Mouse (Mus musculus): ENCODE measurements around the gene Olfr1113. TPM values are rescaled to one million over a fixed set of nuclear protein-coding genes. Genes with fewer than 3 reads are reported as not detected.
"Not testable (repeated sequence)": the region's sequence is repeated elsewhere in the genome, so short reads cannot be mapped to it uniquely, and the experiment has no call there.

Olfr1113 gene
- total RNA-seq (2017): not detected in 2 replicates

DNA sequence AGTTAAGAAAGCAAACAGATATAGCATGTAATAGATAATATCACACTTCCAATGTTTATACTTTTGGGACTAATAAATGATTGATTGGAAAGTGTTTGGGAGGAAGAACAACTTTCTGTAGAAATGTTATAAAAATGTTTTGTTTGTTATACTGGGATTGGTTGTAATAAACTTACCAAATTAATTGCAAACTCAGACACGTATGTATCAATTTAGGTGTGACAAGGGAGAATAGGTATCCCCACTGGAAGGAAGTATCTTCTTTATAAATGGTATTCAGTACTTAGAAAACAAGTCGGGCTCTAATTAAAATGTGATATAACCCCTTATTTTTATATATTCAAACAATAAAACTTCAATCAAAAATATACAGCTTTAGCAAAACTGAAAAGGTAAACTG lies at the start of gene Olfr1113:
TSS of gene Olfr1113 (plus strand) at position 301 of the 400 bp plus-strand sequence.
- no peak for ATAC-seq (replicated peaks; ENCODE audit: low read depth, poor library complexity, severe bottlenecking)

GRCm38 (mm10) chr2:87167731-87168130 lies 41.0 kb upstream of the Olfr1113 start:
- not testable (repeated sequence) for ATAC-seq (replicated peaks; ENCODE audit: low read depth, poor library complexity, severe bottlenecking)

GRCm38 (mm10) chr2:87187498-87187897 lies 21.3 kb upstream of the Olfr1113 start, which contains the start of gene Olfr1112:
TSS of gene Olfr1112 (plus strand) at chr2:87187798.
- no peak for ATAC-seq (replicated peaks; ENCODE audit: low read depth, poor library complexity, severe bottlenecking)

DNA sequence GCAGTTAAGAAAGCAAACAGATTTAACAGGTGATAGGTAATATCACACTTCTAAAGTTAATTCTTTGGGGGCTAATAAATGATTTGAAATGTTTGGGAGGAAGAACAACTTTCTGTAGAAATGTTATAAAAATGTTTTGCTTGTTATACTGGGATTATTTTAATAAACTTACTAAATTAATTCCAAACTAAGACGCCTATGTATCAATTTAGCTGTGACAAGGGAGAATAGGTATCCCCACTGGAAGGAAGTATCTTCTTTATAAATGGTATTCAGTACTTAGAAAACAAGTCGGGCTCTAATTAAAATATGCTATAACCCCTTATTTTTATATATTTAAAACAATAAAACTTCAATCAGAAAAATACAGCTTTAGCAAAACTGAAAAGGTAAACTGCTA lies 38.9 kb downstream of the Olfr1113 start, which contains the start of gene Olfr1115:
TSS of gene Olfr1115 (plus strand) at position 301 of the 400 bp plus-strand sequence.
- ATAC-seq (replicated peaks; ENCODE audit: low read depth, poor library complexity, severe bottlenecking): no peak

Other genes with a start within 250 kb of the Olfr1113 start
- gene Olfr1099, start 248.3 kb upstream of the Olfr1113 start, total RNA-seq (2017): not detected in 2 replicates
- gene Olfr1100, start 229.0 kb upstream of the Olfr1113 start, total RNA-seq (2017): not detected in 2 replicates
- gene Olfr1101, start 217.7 kb upstream of the Olfr1113 start, total RNA-seq (2017): not detected in 2 replicates
- not detected in 2 replicates for gene Olfr1102, start 210.6 kb upstream of the Olfr1113 start, total RNA-seq (2017)
- not detected in 2 replicates for gene Olfr1104, start 181.9 kb upstream of the Olfr1113 start, total RNA-seq (2017)
- gene Olfr1105, start 172.4 kb upstream of the Olfr1113 start, total RNA-seq (2017): not detected in 2 replicates
- gene Olfr1106, start 156.7 kb upstream of the Olfr1113 start, total RNA-seq (2017): not detected in 2 replicates
- gene Olfr1107, start 133.2 kb upstream of the Olfr1113 start, total RNA-seq (2017): not detected in 2 replicates
- not detected in 2 replicates for gene Olfr1109, start 113.0 kb upstream of the Olfr1113 start, total RNA-seq (2017)
- not detected in 2 replicates for gene Olfr259, start 94.4 kb upstream of the Olfr1113 start, total RNA-seq (2017)
- not detected in 2 replicates for gene Olfr1110, start 68.7 kb upstream of the Olfr1113 start, total RNA-seq (2017)
- gene Olfr1111, start 56.3 kb upstream of the Olfr1113 start, total RNA-seq (2017): not detected in 2 replicates
- not detected in 2 replicates for gene Olfr1112, start 21.2 kb upstream of the Olfr1113 start, total RNA-seq (2017)
- gene Olfr1115, start 39.0 kb downstream of the Olfr1113 start, total RNA-seq (2017): not detected in 2 replicates
- not detected in 2 replicates for gene Olfr1116, start 58.6 kb downstream of the Olfr1113 start, total RNA-seq (2017)
- not detected in 2 replicates for gene Olfr1118, start 98.6 kb downstream of the Olfr1113 start, total RNA-seq (2017)
- not detected in 2 replicates for gene Olfr1120, start 145.8 kb downstream of the Olfr1113 start, total RNA-seq (2017)
- gene Olfr1121, start 160.9 kb downstream of the Olfr1113 start, total RNA-seq (2017): not detected in 2 replicates
- gene Olfr1122, start 176.9 kb downstream of the Olfr1113 start, total RNA-seq (2017): not detected in 2 replicates
- not detected in 2 replicates for gene Olfr1123, start 207.7 kb downstream of the Olfr1113 start, total RNA-seq (2017)
- gene Olfr1124, start 221.3 kb downstream of the Olfr1113 start, total RNA-seq (2017): not detected in 2 replicates
- gene Olfr1126, start 245.0 kb downstream of the Olfr1113 start, total RNA-seq (2017): not detected in 2 replicates